In genomic region chr3:127257969-127258368, GRCm38 (mm10) we compare ENCODE assay signal across 8 mouse cellular contexts.
DNase-seq lines count a peak whose midpoint lies in the region; ATAC-seq and TF ChIP-seq lines count a peak whose summit lies in the region.

No protein-coding gene starts in this region.

- H3K27me3 ChIP-seq in C2C12 (ENCODE audit: control insufficient read depth, insufficient read depth, insufficient read length) = no peaks in the 10 kb centered on the region
- H3K27me3 ChIP-seq in embryonic facial prominence, embryonic 15.5 days = no peaks in the 10 kb centered on the region
- H3K27me3 ChIP-seq in hindbrain, embryonic 11.5 days (ENCODE audit: control insufficient read depth, insufficient read depth, low read length) = no peaks in the 10 kb centered on the region
- no peaks in the 10 kb centered on the region for H3K27me3 ChIP-seq in liver, embryonic 16.5 days (ENCODE audit: control insufficient read depth, insufficient read depth, low read depth, low read length)

- peak overlapping the region; percentile 85 for H3K27ac ChIP-seq in embryonic facial prominence, embryonic 15.5 days (replicated peaks)
- peak overlapping the region; percentile 75 for H3K27ac ChIP-seq in hindbrain, embryonic 11.5 days (ENCODE audit: low read depth, low read length)
- no peak overlapping the region for H3K27ac ChIP-seq in liver, embryonic 16.5 days (ENCODE audit: low read length)

- H3K4me2 ChIP-seq in embryonic facial prominence, embryonic 15.5 days (replicated peaks) = peak overlapping the region; percentile 73
- peak overlapping the region; percentile 24 for H3K4me2 ChIP-seq in hindbrain, embryonic 11.5 days (replicated peaks; ENCODE audit: low read depth, low read length)
- H3K4me2 ChIP-seq in liver, embryonic 16.5 days (ENCODE audit: low read depth, low read length) = peak overlapping the region; percentile 39; the same call in 1 of the 2 replicates

- no peaks in the 10 kb centered on the region for H3K36me3 ChIP-seq in C2C12 (ENCODE audit: control insufficient read depth, insufficient read depth)
- H3K36me3 ChIP-seq in embryonic facial prominence, embryonic 15.5 days = no peaks in the 10 kb centered on the region
- no peaks in the 10 kb centered on the region for H3K36me3 ChIP-seq in hindbrain, embryonic 11.5 days (ENCODE audit: control insufficient read depth, insufficient read depth, low read length)
- H3K36me3 ChIP-seq in liver, embryonic 16.5 days (ENCODE audit: control insufficient read depth, insufficient read depth) = no peaks in the 10 kb centered on the region

- no peaks in the 10 kb centered on the region for H3K9me3 ChIP-seq in embryonic facial prominence, embryonic 15.5 days (replicated peaks)
- H3K9me3 ChIP-seq in hindbrain, embryonic 11.5 days (ENCODE audit: control insufficient read depth, low read length) = no peaks in the 10 kb centered on the region
- H3K9me3 ChIP-seq in liver, embryonic 16.5 days (replicated peaks; ENCODE audit: control insufficient read depth, low read length) = no peaks in the 10 kb centered on the region

- no peaks in the 10 kb centered on the region for H3K79me2 ChIP-seq in C2C12 (ENCODE audit: control insufficient read depth, insufficient read depth)

- peak; percentile 23 for DNase-seq in adrenal gland, adult 2 months
- no peak for DNase-seq in adrenal gland, postnatal 25 days
- peak; percentile 68 for DNase-seq in hindbrain, embryonic 11.5 days (ENCODE audit: low spot score)
- no peak for DNase-seq in retina, embryonic 14.5 days (ENCODE audit: low spot score)
- no peak for DNase-seq in thymus, adult 18-20 months

- WGBS in embryonic facial prominence, embryonic 15.5 days = 0% methylated on average over 18 of the region's 18 CpGs
- WGBS in hindbrain, embryonic 11.5 days = 0% methylated on average over 7 of the region's 18 CpGs
- 2% methylated on average over 18 of the region's 18 CpGs for WGBS in liver, embryonic 16.5 days (ENCODE audit: insufficient replicate concordance)

- H3ac ChIP-seq in C2C12 (ENCODE audit: control insufficient read depth, insufficient read length, low read depth) = peak overlapping the region; percentile 71

- H3K4me1 ChIP-seq in embryonic facial prominence, embryonic 15.5 days = peaks cover 9% of the 10 kb centered on the region
- peaks cover 9% of the 10 kb centered on the region; the same call in 1 of the 2 replicates for H3K4me1 ChIP-seq in hindbrain, embryonic 11.5 days (replicated peaks; ENCODE audit: control insufficient read depth, insufficient read depth, low read length)
- no peaks in the 10 kb centered on the region for H3K4me1 ChIP-seq in liver, embryonic 16.5 days (ENCODE audit: control insufficient read depth, low read depth, low read length)

- peak overlapping the region; percentile 23; the same call in 1 of the 2 replicates for H3K9ac ChIP-seq in embryonic facial prominence, embryonic 15.5 days
- peak overlapping the region; percentile 52; the same call in 1 of the 2 replicates for H3K9ac ChIP-seq in hindbrain, embryonic 11.5 days (ENCODE audit: low read depth, low read length)
- no peak overlapping the region for H3K9ac ChIP-seq in liver, embryonic 16.5 days (ENCODE audit: low read depth, low read length)

- 0 out of 2 replicates have a peak, but pooled peaks have one; percentile 9 for ATAC-seq in embryonic facial prominence, embryonic 15.5 days (ENCODE audit: insufficient number of reproducible peaks, low FRiP score, low TSS enrichment, low read depth)
- peak; percentile 75 for ATAC-seq in hindbrain, embryonic 11.5 days (ENCODE audit: low FRiP score)
- ATAC-seq in liver, embryonic 16.5 days (ENCODE audit: low read depth) = no peak

- H3K4me3 ChIP-seq in C2C12 (ENCODE audit: insufficient read depth, poor library complexity, severe bottlenecking) = peak overlapping the region; percentile 21
- peak overlapping the region; percentile 52 for H3K4me3 ChIP-seq in embryonic facial prominence, embryonic 15.5 days (replicated peaks)
- H3K4me3 ChIP-seq in hindbrain, embryonic 11.5 days (ENCODE audit: low read depth, low read length) = peak overlapping the region; percentile 32
- H3K4me3 ChIP-seq in liver, embryonic 16.5 days (ENCODE audit: low read depth, low read length) = peak overlapping the region; percentile 37

- no peak for TF ChIP-seq CTCF in C2C12 (IDR thresholded peaks at IDR 0.05; ENCODE audit: control insufficient read depth, insufficient read depth, insufficient read length)

- H3K79me3 ChIP-seq in C2C12 (ENCODE audit: low read depth) = no peaks in the 10 kb centered on the region

TF ChIP-seq in C2C12, 6 proteins besides CTCF, POLR2A, EP300 and RAD21:
- TF ChIP-seq MAX (IDR thresholded peaks at IDR 0.05) (no peak), FOSL1 (IDR thresholded peaks at IDR 0.05; ENCODE audit: insufficient read depth, low read length, poor library complexity, severe bottlenecking) (no peak), USF1 (IDR thresholded peaks at IDR 0.05; ENCODE audit: low read depth) (no peak), CEBPB (IDR thresholded peaks at IDR 0.05; ENCODE audit: low read depth) (no peak), MYOD1 (IDR thresholded peaks at IDR 0.05; ENCODE audit: control insufficient read depth, insufficient read length, low read depth) (no peak), MYOG (IDR thresholded peaks at IDR 0.05; ENCODE audit: control insufficient read depth, extremely low read depth, insufficient read length) (no peak)

Comparison
In these comparisons a context has a peak if more than half of its experiments do, and no peak if none do; other contexts are left out.
1. DNase-seq: peak in adrenal gland, adult 2 months (single experiment) and hindbrain, embryonic 11.5 days (single experiment); none in adrenal gland, postnatal 25 days (single experiment), retina, embryonic 14.5 days (single experiment) and thymus, adult 18-20 months (0 of 2).
2. Peak in every context shown above with its lines, with median percentiles within 50 percentile points of each other: H3K4me3 ChIP-seq and H3K4me2 ChIP-seq.